Mouse (Mus musculus) inflammation-experienced regulatory T-cells, adult 6 months (primary cell): Measurements from ENCODE around the gene Unc13a. TPM values are rescaled to one million over a fixed set of nuclear protein-coding genes. Genes with fewer than 3 reads are reported as not detected.
A peak's percentile ranks its signal among the peaks of the same experiment; 100 is the strongest.

ENCODE experiments used
- ATAC-seq: one replicate; pipeline ENCODE4 v1.8.0; 2017
- polyA plus RNA-seq, 3 experiments: library from polyadenylated mRNA; unstranded; fragments of 100-300 nt; shearing (Covaris generic); gene quantifications; one replicate each; pipeline ENCODE4 v1.2.1; 2017

Gene Unc13a
- polyA plus RNA-seq, 3 experiments from 2014 or later, result 0.42 to 0.67 (median 0.54) TPM

GRCm38 (mm10) chr8:71665331-71666130 is 6.0 kb downstream of the Unc13a start:
- ATAC-seq, result peak; percentile 46

GRCm38 (mm10) chr8:71660325-71661120 is 11.0 kb downstream of the Unc13a start:
- ATAC-seq, result peak; percentile 80

GRCm38 (mm10) chr8:71659751-71660150 is 11.8 kb downstream of the Unc13a start:
- no peak for ATAC-seq

- ATAC-seq, result no peak
Observed at GRCm38 (mm10) chr8:71658515-71659049, 13.0 kb downstream of the Unc13a start.

GRCm38 (mm10) chr8:71657816-71658215 is 13.7 kb downstream of the Unc13a start:
- no peak for ATAC-seq

- ATAC-seq, result no peak
Observed at GRCm38 (mm10) chr8:71654600-71654999, 17.0 kb downstream of the Unc13a start.

GRCm38 (mm10) chr8:71645510-71645909 is 26.0 kb downstream of the Unc13a start:
- ATAC-seq, result no peak

GRCm38 (mm10) chr8:71639318-71639717 is 32.2 kb downstream of the Unc13a start:
- ATAC-seq, result no peak

- ATAC-seq, result no peak
Observed at GRCm38 (mm10) chr8:71638321-71638720, 33.2 kb downstream of the Unc13a start.

- no peak for ATAC-seq
Observed at GRCm38 (mm10) chr8:71637149-71638095, 34.1 kb downstream of the Unc13a start.

GRCm38 (mm10) chr8:71633981-71634667 is 37.4 kb downstream of the Unc13a start:
- peak; percentile 50 for ATAC-seq

- ATAC-seq, result no peak
Observed at GRCm38 (mm10) chr8:71633164-71633563, 38.4 kb downstream of the Unc13a start.

- ATAC-seq, result no peak
Observed at GRCm38 (mm10) chr8:71631897-71632296, 39.7 kb downstream of the Unc13a start.

- no peak for ATAC-seq
Observed at GRCm38 (mm10) chr8:71630761-71631160, 40.8 kb downstream of the Unc13a start.

GRCm38 (mm10) chr8:71629781-71630212 is 41.8 kb downstream of the Unc13a start:
- no peak for ATAC-seq

- peak; percentile 88 for ATAC-seq
Observed at GRCm38 (mm10) chr8:71629096-71629697, 42.4 kb downstream of the Unc13a start.

- no peak for ATAC-seq
Observed at GRCm38 (mm10) chr8:71628396-71629095, 43.0 kb downstream of the Unc13a start.

- no peak for ATAC-seq
Observed at GRCm38 (mm10) chr8:71627265-71628099, 44.1 kb downstream of the Unc13a start.

- ATAC-seq, result no peak
Observed at GRCm38 (mm10) chr8:71626753-71627152, 44.8 kb downstream of the Unc13a start.

- ATAC-seq, result no peak
Observed at GRCm38 (mm10) chr8:71625088-71625487, 46.5 kb downstream of the Unc13a start.
